Mouse (Mus musculus) T-helper 2 cell (primary cell): ENCODE measurements around the gene Scgb2b15.

Source experiments
- in situ Hi-C: fragments of 300-600 bp; cut with MboI, MseI; formaldehyde crosslinking; loops from one replicate; pipeline ENCODE4 v1.15.1; 2025; ENCODE audit warnings: high pct_unique_total_duplicates

Gene Scgb2b15

DNA sequence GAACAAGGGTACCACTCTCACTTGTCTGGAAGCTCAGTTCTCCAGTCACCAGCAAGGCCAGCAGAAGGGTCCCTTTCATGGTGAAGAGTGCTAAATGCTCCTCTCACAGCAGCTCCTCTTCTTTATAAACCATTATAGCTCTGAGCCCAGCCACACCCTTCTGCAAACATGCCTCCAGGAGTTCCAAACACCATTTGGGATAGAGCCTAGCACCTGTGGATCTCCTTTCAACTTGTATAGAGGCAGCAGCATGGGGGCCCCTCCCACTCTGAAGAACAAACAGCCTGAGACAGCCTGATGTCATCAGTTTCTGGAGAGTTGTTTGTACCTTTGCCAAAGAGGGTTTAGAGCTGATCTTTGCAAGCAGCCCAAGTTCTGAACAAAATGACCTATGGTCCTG is at the start of gene Scgb2b15:
Gene Scgb2b15, minus strand, starts transcription at position 101 of the 400 bp plus-strand sequence.
- in situ Hi-C loops = loop anchor here (25.0 kb wide), 1 partner anchor 283 kb away; no protein-coding TSS in a partner anchor

DNA sequence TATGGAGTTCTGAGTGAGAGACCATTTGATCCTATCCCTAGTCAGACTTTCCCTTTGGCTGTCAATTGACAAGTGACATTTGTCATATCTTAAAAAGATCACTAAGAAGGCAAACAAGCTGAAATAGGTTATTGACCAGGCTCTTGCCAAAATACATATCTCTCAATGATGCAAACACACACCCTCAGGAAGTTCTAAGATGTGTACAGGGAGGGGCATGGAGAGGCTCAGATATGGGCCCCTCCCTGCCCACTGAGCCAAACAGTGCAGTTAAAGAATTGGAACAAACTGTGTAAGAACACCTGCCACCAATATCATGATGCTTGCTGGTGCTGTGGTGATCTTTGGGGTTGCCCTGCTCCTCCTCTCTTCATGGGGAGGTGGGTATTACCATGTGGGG is 6.8 kb upstream of the Scgb2b15 start, which contains the start of gene Scgb1b15:
Gene Scgb1b15, plus strand, starts transcription at position 301 of the 400 bp plus-strand sequence.
- in situ Hi-C loops = loop anchor here (10.0 to 25.0 kb wide), 2 partner anchors 276 to 741 kb away; no protein-coding TSS in a partner anchor
